Mouse (Mus musculus): ENCODE measurements around the gene Tmem115.

DNA sequence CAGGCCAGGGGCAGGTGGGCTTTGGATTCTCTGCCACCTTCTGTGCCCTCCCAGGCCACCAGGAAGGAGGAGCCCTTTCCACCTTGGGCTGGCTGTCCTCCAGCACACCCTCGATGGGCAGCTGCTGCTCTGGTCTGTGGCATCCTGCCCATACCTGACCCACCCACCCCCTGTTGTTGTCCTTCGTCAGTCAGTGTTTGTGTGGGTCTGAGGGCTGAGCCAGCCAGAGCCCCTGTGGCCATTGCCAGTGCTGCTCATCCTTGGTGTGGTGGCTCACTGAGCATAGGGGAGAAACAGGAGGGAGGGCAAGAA is 11.4 kb upstream of the Tmem115 start:
- TF ChIP-seq CTCF (IDR thresholded peaks at IDR 0.05; ENCODE audit: extremely low read depth, insufficient read depth, insufficient read length, insufficient replicate concordance): no peak
- no peak for TF ChIP-seq POLR2A (IDR thresholded peaks at IDR 0.05; ENCODE audit: low read depth, low read length)
